Mouse (Mus musculus): Measurements from ENCODE around the gene Serpina12.
A peak's percentile ranks its signal among the peaks of the same experiment; 100 is the strongest.

The Serpina12 gene

DNA sequence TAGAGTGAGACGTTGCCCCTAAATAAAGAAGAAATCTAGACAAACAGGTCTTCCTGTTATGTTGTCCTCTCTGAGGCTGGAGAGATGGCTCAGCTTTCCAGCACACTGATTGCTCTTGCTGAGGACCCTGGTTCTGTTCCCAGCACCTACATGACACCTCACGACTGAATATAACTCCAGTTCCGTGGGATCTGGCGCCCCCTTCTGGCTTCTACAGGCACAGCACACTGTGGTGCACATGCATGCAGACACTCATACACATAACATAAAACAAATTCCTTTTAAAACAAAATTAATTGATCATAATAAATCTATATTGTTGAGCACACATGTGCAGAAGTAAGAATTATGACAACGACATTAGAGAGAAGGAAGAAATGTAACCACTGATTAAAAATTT lies 39.6 kb downstream of the Serpina12 start:
- DNase-seq (ENCODE audit: low spot score in 2 of 2), result no peak

DNA sequence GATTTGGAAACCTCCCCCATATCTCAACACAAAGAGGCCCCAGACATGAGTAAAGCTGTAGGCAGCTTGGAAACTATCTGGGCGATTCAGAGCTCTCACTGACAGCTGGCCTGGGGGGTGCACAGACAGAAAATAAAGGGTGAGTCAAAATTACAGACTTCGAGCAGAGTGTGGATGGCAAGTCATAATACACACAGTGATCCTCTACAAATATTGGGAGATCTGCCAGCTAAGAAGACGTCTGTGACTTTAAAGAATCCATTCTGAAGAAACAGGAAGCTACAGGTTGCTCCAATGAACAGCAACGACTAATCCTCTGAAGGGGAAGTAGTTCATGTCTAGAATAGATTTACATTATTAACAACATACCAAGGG lies 41.0 kb downstream of the Serpina12 start:
- no peak for DNase-seq (ENCODE audit: low spot score in 2 of 2)

DNA sequence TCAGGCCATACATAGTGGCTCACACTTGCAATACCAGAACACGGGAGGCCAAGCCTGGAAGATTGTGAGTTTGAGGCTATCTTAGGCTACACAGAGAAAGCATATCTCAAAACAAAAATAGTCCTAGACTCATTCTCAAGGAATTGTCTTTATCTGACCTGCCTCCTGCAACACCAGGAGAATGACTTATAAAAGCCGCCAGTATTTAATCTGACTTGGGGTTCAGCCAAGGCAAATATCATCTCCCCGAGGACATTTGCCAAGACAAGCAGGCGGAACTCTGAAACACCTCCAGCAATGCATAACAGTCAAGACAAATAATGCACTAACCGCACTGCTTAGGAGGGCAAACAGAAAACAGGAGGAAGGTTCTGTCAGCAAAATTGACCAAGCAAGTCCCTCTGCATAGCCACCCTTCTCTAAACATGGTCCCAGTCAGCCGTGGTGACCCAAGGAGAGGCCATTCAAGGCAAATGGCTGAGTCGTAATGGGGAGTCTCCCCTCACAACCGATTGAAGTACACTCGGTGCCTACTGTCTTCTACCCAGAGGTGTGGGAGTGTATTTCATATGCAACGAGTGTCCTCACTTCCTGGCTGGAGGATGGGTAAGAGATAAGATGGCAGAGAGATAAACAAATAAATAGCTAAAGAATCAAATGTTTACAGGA lies 41.5 kb downstream of the Serpina12 start:
- no peak for DNase-seq (ENCODE audit: low spot score in 2 of 2)

DNA sequence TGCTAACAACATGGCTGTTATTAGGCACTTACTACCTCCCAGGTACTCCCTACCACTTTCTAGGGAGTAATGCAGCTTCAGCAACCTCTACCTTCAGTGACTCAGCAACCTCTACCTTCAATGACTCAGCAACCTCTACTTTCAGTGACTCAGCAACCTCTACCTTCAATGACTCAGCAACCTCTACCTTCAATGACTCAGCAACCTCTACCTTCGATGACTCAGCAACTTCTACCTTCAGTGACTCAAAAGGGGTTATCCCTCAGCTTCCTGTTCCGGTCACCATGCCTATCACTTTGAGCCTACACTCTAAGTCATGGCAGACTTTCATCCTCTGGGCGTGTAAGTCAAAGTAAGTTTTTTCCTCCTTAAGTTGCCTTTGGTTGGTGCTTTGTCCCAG lies 43.6 kb downstream of the Serpina12 start:
- no peak for DNase-seq (ENCODE audit: low spot score in 2 of 2)

DNA sequence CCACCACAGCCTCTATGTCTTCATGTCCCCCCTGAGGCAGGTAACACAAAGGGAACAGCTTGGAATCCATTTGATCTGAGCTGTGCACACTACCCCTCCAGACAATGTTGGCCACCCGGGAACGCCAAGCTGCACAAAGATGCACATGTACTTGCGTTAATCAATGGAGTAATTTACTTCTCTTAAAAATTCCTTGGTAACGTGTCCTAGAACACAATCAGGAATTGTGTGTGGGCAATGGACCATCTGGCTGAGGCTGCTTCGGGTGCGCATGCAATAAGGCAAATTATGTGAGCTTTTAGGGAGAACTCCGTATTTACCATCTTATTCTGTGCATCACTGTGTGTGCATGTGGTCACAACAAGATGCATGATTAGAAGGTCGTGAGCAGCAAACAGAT lies 44.6 kb downstream of the Serpina12 start:
- DNase-seq (ENCODE audit: low spot score in 2 of 2), result peak; percentile 49 to 63

DNA sequence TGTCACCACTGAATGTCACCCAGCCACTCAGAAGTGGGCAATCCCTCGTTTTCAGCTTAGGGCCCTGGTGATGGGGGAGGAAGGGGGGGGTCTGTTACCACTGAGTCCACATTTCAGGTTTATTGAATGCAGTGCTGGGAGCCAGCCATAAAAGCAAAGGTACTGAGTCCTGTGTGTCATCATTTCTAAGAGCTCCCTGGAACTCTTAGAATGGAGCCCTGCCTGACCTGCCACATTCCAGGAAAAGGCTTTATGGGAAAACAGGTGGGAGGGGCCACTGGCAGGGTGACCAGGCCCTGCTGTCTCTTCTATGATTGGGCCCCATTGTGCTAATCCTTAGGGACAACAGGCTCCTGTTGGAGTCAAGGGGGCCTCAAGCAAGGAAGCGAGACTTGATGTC lies 47.7 kb downstream of the Serpina12 start:
- DNase-seq (ENCODE audit: low spot score in 2 of 2), result no peak

DNA sequence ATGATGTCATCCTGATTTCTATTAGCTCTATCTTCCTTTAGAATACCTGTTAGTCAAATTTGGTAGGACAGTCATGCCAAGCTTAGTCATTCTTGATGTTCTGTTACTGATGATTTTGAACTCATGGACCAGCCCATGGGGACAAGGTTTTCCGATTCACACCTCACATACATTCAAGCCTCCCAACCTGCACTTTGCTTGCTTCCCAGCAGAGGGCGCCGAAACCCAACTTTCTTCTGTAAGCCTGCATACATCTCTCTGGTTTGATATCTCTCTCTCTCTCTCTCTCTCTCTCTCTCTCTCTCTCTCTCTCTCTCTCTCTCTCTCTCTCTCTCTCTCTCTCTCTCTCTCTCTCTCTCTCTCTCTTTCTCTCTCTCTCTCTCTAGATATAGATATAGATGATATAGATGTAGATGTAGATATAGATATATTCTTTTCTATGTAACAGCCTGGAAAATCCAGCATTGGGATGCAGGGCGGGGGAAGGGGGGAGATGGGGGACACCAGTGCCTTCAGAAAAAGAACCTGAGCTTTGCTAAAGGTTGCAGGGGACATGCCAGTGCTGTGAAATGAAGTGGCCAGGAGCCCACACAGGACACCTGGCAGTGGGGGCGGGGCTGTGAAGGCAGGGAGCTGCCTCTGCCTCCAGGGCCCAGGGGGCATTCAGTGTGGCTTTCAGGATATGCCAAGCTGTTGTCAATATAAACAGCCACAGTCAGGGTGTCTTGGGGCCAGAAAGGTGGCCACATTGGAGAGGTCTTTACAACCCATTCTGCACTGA lies 48.8 kb downstream of the Serpina12 start:
- peak; percentile 87 to 88 for DNase-seq (ENCODE audit: low spot score in 2 of 2)

DNA sequence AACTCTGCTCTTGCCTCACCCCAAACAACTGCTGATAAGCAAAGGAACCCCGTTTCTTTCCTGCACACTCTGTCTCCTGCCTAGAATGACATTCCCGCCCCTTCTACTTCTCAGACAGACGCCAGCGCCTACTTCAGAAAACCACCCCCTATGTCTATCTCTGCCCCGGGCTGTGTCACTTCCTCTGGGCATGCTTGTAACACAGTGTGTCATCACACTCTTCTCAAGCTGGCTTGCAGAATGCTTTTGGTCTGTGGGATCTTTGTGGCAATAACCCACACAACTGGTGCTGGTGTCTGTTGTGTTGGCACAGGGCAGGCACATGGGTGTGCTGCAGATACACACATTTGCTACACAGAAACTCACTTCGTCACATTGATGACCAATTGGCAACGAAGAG lies 51.3 kb downstream of the Serpina12 start:
- no peak for DNase-seq (ENCODE audit: low spot score in 2 of 2)

DNA sequence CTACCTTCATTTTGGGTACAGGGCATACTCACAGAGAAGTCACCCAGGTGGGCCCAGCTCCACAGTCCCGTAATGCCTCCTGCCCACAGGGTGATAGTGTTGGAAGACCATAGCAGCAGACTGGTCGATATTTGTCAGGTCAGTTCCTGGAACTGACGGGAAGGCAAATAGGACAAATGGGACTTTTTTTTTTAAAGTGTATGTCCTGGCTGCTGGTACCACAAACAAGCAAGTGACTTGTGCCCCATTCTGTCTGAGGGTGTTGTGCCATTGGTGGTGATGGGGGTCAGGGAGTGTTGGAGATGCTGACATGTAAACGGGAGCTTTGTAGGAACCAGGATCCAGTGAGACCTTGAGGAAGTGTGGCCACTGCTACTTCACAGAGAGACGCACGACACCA lies 54.4 kb downstream of the Serpina12 start, which contains the start of gene Serpina11:
Gene Serpina11, minus strand, starts transcription at position 101 of the 400 bp plus-strand sequence.
- DNase-seq (ENCODE audit: low spot score in 2 of 2), result no peak

DNA sequence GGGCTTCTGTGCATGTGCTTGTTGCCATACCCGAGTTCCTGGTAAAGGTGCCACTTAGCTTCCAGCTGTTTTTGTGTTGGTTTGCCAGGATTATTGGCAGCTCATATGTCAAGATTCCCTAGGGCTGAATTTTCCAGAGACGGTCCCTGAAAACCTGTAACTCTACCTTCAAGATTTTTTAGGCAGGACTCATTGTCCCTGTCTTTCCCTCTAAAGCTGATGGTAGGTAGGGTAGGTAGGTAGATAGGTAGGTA lies 54.8 kb downstream of the Serpina12 start:
- no peak for DNase-seq (ENCODE audit: low spot score in 2 of 2)

DNA sequence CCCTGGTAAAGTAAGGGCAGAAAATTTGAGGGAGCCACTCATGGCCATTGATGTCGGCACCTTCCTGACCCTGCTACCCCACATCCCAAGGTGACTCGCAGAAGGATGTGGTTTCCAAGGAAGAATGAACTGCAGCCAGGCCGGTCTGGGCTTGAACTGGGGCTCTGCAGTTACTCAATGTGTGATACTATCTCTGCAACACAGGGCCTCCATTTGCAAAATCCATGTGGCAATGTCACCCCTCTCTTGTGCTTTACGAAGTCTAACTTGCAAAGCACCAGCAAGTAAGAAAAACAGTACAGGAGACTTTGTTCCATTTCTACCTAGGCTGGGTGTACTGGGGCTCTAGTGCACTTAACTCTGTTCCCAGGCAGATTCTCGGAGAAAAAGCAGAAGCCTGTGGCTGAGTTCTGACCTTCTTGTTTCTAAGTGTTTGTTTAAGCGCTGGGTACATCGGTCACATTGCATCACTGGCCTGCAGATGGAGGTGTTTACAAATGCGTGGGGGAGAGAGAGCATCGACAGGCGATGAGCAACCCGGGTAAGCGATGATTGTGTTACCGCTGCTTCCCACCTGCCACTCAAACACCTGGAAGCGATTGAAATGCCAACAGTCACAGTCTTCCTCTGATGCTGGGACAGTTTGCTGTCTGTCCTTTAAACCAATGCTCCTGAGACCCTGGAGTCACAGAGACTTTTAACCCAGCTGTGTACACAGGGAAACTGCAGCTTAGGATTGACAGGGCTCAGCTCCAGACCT lies 55.3 kb downstream of the Serpina12 start:
- DNase-seq (ENCODE audit: low spot score in 2 of 2), result no peak

DNA sequence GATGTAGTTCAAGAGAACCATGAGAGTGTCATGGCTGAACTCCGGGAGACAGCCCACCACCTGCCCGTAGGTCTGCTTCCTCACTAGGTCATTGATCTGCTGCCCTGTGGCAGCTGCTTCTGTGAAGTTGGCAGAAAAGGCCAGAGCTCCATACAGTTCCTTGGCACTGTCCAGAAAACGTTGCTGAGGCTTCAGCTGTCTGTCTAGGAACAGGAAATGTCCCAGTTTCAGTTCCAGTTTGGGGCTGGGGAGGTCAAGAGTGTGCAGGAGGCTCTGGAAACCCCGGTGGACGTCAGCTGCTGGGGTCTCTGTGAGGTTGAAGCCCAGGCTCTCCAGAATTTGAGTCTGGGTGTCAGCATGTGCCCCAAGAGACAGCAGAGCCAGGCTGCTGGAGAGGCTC lies 58.4 kb downstream of the Serpina12 start:
- DNase-seq (ENCODE audit: low spot score in 2 of 2), result no peak

DNA sequence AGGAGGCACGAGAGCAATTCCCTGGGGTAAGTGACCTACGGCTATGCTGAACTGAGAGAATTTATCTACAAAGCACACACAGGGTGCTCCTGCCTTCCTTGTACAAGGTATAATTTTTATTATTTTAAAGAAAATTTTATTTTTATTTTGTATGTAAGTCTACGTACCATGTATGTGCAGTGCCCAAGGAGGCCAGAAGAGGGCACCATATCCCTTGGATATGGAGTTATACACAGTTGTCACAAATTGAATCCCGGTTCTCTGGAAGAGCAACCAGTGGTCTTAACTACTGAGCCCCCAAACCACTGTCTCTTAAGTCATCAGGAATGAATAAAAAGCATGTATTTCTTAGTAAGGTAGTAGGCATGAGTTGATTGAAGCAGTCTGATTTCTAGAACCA lies 59.3 kb downstream of the Serpina12 start:
- DNase-seq (ENCODE audit: low spot score in 2 of 2), result peak in 1 of 2 experiments; percentile 72

DNA sequence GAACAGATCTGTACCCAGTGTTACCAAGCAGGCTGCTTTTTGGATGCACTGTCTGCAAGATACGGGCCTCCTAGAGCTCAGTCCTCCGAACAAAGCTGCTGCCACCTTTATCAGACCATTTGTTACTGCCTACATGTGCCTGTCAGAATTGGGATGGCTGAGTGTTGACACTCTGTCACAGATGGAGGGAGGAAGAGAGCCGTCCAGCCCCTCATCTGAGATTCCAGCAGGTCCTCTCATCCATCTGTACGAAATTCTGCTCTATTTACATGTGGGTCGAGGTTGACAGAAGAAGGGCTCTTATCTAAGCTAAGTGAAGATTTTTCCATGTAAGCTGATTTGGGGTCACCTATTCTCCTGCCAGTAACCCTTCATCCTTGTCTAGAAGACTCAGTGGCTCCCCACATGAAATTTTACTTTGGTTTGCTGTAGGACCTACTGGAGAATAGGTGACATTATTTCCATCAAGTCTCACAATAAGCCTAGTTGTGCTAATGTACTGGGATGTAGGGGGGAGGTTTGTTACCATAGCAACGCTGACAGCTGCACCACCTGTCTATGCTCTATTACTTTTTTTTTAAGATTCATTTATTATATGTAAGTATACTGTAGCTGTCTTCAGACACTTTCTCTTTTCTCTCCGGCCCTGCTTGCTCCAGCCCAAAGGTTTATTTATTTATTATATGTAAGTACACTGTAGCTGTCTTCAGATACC lies 62.4 kb downstream of the Serpina12 start:
- DNase-seq (ENCODE audit: low spot score in 2 of 2), result no peak
